Mouse (Mus musculus) lung, embryonic 16.5 days (tissue): Measurements from ENCODE around the gene Fam13a. TPM values are rescaled to one million over a fixed set of nuclear protein-coding genes. Genes with fewer than 3 reads are reported as not detected.

Experiments
- ATAC-seq: fragments of 200-750 bp; cut with Nextera tagmentation; 2 replicates; pipeline ENCODE4 v1.8.0; 2017; ENCODE audit warnings: low read depth, mild to moderate bottlenecking, moderate library complexity
- H3K27ac ChIP-seq: fragments of 300-500 bp; sonication (generic); 2 replicates; pipeline ENCODE4 v1.5.1; 2014; ENCODE audit warnings: mild to moderate bottlenecking, control low read depth, low read length
- H3K27me3 ChIP-seq: fragments of 300-500 bp; sonication (generic); 2 replicates; pipeline ENCODE4 v1.6.1; 2014; ENCODE audit warnings: low read depth, low read length, mixed read lengths; ENCODE audit not compliant: control insufficient read depth, insufficient read depth
- H3K36me3 ChIP-seq: fragments of 300-500 bp; sonication (generic); 2 replicates; pipeline ENCODE4 v1.6.1; 2014; ENCODE audit warnings: low read length; ENCODE audit not compliant: control insufficient read depth, insufficient read depth
- H3K4me1 ChIP-seq: fragments of 300-500 bp; sonication (generic); replicated peaks from 2 replicates; pipeline ENCODE4 v1.6.1; 2014; ENCODE audit warnings: low read length, mixed read lengths; ENCODE audit not compliant: control insufficient read depth, insufficient read depth
- H3K4me2 ChIP-seq: fragments of 300-500 bp; sonication (generic); 2 replicates; pipeline ENCODE4 v1.6.1; 2014; ENCODE audit warnings: low read depth, low read length, control low read depth
- H3K4me3 ChIP-seq: fragments of 300-500 bp; sonication (generic); 2 replicates; pipeline ENCODE4 v1.5.1; 2014; ENCODE audit warnings: mild to moderate bottlenecking, low read length, control low read depth
- H3K9ac ChIP-seq: fragments of 300-500 bp; sonication (generic); 2 replicates; pipeline ENCODE4 v1.6.1; 2014; ENCODE audit warnings: low read length, control low read depth
- H3K9me3 ChIP-seq: fragments of 300-500 bp; sonication (generic); 2 replicates; pipeline ENCODE4 v1.6.1; 2016; ENCODE audit warnings: low read length; ENCODE audit not compliant: control insufficient read depth
- WGBS: fragments of 180-500 bp; shearing (Covaris S2); extraction: QIAGEN DNeasy Blood & Tissue Kit; methylation state at CpG from one replicate; pipeline ENCODE4 v1.1.7; 2014; 5-methylcytosine and 5-hydroxymethylcytosine counted together
- polyA plus RNA-seq: library from polyadenylated mRNA; unstranded; fragments of >200 nt; fragmentation: Nextera tagmentation; extraction: Ambion mirVana; gene quantifications from 2 replicates; pipeline ENCODE4 v1.2.1, GENCODE M21; 2015

Fam13a gene
- polyA plus RNA-seq, 1 experiment from 2014 or later: 27.3 TPM

GRCm38 (mm10) chr6:58985186-58985585 lies 39.2 kb downstream of the Fam13a start:
- 76% methylated on average over 8 of the region's 8 CpGs for WGBS
- Histone ChIP-seq H3K9ac (no peak overlapping the region), H3K27me3 (no peaks in the 10 kb centered on the region), H3K4me2 (no peak overlapping the region), H3K27ac (no peak overlapping the region), H3K36me3 (no peaks in the 10 kb centered on the region), H3K4me1 (no peaks in the 10 kb centered on the region), H3K9me3 (no peaks in the 10 kb centered on the region), H3K4me3 (no peak overlapping the region)
- ATAC-seq: no peak

DNA sequence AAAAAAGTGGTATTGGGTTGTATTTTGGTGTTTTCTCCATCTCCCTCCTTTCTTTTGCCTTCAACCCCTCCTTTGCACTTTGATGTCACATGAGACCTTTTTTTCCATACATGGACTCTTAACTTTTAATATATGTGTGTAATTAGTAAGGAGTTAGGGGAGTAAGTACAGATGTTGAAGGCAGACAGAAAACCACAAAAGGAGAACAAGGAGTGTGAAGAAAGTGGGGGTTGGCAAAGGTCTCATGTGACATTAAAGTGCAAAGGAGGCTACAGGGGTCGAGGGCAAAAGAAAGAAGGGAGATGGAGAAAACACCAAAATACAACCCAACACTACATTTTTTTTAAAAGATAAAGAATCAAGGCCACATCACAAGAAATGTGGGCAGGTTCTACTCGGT lies 49.1 kb downstream of the Fam13a start:
- no peak overlapping the region for H3K27ac ChIP-seq
- H3K36me3 ChIP-seq: 0 out of 2 replicates have a peak, but pooled peaks cover 3% of the 10 kb centered on the region
- 63% methylated on average over 2 of the region's 2 CpGs for WGBS
- H3K4me1 ChIP-seq: 0 out of 2 replicates have a peak, but pooled peaks cover 2% of the 10 kb centered on the region
- H3K9ac ChIP-seq: no peak overlapping the region
- H3K4me3 ChIP-seq: no peak overlapping the region
- ATAC-seq: no peak
- no peaks in the 10 kb centered on the region for H3K9me3 ChIP-seq
- no peak overlapping the region for H3K4me2 ChIP-seq
- no peaks in the 10 kb centered on the region for H3K27me3 ChIP-seq

DNA sequence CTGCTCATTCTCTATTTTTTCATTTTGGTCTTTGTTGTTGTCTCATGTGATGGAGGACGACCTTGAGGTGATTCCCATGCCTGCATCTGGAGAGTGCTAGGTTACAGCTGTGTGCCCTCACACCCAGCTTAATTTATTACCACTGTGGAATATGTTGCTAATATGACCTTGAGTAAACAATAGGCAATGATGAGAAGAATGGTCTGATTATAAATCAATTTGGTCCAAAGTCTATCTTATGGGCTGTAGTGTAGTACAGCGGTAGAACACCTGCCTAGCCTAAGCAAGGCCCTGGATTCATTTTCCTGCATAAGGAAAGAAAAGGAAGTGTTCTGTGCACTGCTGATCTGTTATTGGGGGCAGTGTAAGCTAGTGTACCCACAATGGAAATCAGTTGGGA lies 49.9 kb downstream of the Fam13a start:
- H3K4me2 ChIP-seq: no peak overlapping the region
- WGBS: 91% methylated on average over 2 of the region's 2 CpGs
- no peaks in the 10 kb centered on the region for H3K27me3 ChIP-seq
- no peak overlapping the region for H3K9ac ChIP-seq
- no peak overlapping the region for H3K4me3 ChIP-seq
- no peak overlapping the region for H3K27ac ChIP-seq
- no peak for ATAC-seq
- no peaks in the 10 kb centered on the region for H3K9me3 ChIP-seq
- H3K36me3 ChIP-seq: 0 out of 2 replicates have a peak, but pooled peaks cover 3% of the 10 kb centered on the region
- 0 out of 2 replicates have a peak, but pooled peaks cover 2% of the 10 kb centered on the region for H3K4me1 ChIP-seq

GRCm38 (mm10) chr6:58972873-58973272 lies 51.5 kb downstream of the Fam13a start:
- Histone ChIP-seq H3K9ac (no peak overlapping the region), H3K27ac (no peak overlapping the region), H3K4me1 (0 out of 2 replicates have a peak, but pooled peaks cover 2% of the 10 kb centered on the region), H3K27me3 (no peaks in the 10 kb centered on the region), H3K4me3 (no peak overlapping the region), H3K9me3 (no peaks in the 10 kb centered on the region), H3K36me3 (0 out of 2 replicates have a peak, but pooled peaks cover 3% of the 10 kb centered on the region), H3K4me2 (no peak overlapping the region)
- 89% methylated on average over 1 of the region's 1 CpGs for WGBS
- no peak for ATAC-seq

- H3K4me3 ChIP-seq: no peak overlapping the region
- H3K9me3 ChIP-seq: no peaks in the 10 kb centered on the region
- no peak overlapping the region for H3K27ac ChIP-seq
- 62% methylated on average over 3 of the region's 3 CpGs for WGBS
- H3K4me2 ChIP-seq: no peak overlapping the region
- no peak overlapping the region for H3K9ac ChIP-seq
- no peaks in the 10 kb centered on the region for H3K36me3 ChIP-seq
- peak; percentile 10; the same call in 1 of the 2 replicates for ATAC-seq
- H3K4me1 ChIP-seq: peaks cover 5% of the 10 kb centered on the region; the same call in 1 of the 2 replicates
- no peaks in the 10 kb centered on the region for H3K27me3 ChIP-seq
Measured at GRCm38 (mm10) chr6:58968272-58968671, 56.1 kb downstream of the Fam13a start.

DNA sequence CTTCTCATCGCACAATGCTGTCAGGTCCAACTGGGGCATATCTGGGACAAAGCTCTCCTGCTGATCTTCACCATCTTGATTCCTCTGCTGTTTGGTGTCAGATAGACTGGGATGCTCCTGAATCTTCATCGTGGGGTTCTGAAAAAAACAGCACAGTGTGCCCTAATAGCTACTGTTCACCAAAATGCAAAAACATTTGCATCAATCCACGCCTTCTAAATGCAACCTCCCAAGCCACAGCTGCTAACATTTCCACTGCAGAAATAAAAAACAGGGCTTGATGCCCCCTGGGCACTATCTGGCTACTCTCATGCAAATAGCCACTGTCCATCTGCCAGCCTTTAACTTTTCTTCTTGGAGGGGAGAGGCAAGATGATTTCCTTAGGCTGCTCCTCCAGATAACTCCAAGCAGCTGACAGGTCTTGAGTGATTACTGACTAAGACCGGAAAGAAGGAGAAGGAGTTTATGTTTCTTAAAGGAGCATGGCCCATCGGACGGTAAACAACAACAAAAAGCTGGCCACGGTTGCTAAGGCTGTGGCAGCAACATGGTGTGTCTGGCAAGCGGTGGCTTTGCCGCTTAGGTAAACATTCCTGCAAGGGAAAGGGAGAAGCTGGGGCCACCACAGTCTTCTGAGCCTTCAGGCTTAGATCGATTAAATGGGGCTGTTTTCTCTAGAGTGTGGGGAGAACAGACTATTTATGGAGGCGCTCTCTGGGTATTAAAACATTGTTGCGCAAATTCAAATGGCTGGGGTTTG lies 59.1 kb downstream of the Fam13a start:
- peak overlapping the region; percentile 20 for H3K4me3 ChIP-seq
- H3K36me3 ChIP-seq: no peaks in the 10 kb centered on the region; the same call in none of the 2 replicates
- 30% methylated on average over 12 of the region's 12 CpGs for WGBS
- no peaks in the 10 kb centered on the region for H3K27me3 ChIP-seq
- no peak overlapping the region for H3K27ac ChIP-seq
- peak overlapping the region; percentile 44 for H3K4me2 ChIP-seq
- H3K4me1 ChIP-seq: peaks cover 3% of the 10 kb centered on the region; the same call in 1 of the 2 replicates
- peak overlapping the region; percentile 26; the same call in 1 of the 2 replicates for H3K9ac ChIP-seq
- H3K9me3 ChIP-seq: no peaks in the 10 kb centered on the region
- peak; percentile 56 for ATAC-seq

DNA sequence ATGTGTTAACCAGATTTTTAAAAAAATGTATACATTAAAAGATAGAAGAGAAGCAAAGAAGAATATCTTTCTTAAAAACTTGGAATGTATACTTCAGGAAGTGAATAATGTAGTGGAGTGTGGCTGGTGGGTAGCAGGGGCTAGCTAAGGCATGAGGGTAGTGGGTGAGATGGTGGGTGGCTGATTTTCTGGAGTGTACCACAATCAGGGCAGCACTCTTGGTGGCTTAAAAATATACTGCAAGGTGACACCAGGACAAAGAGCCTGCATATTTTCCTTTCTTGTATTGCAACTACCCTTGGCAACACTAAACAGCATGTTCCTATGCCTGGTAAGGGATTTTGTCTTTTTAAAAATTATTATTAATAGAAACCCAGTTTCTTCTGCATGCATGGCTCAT lies 59.8 kb downstream of the Fam13a start:
- Histone ChIP-seq H3K4me3 (no peak overlapping the region), H3K9me3 (no peaks in the 10 kb centered on the region), H3K36me3 (no peaks in the 10 kb centered on the region; the same call in none of the 2 replicates), H3K4me1 (peaks cover 3% of the 10 kb centered on the region; the same call in 1 of the 2 replicates), H3K27me3 (no peaks in the 10 kb centered on the region), H3K9ac (no peak overlapping the region), H3K4me2 (no peak overlapping the region), H3K27ac (no peak overlapping the region)
- no peak for ATAC-seq

- Histone ChIP-seq H3K9ac (no peak overlapping the region), H3K9me3 (no peaks in the 10 kb centered on the region), H3K27me3 (no peaks in the 10 kb centered on the region), H3K4me1 (peaks cover 3% of the 10 kb centered on the region; the same call in 1 of the 2 replicates), H3K27ac (no peak overlapping the region), H3K4me3 (no peak overlapping the region), H3K4me2 (no peak overlapping the region), H3K36me3 (no peaks in the 10 kb centered on the region; the same call in none of the 2 replicates)
- 85% methylated on average over 2 of the region's 2 CpGs for WGBS
- no peak for ATAC-seq
Measured at GRCm38 (mm10) chr6:58964091-58964490, 60.3 kb downstream of the Fam13a start.

GRCm38 (mm10) chr6:58962691-58963090 lies 61.7 kb downstream of the Fam13a start:
- H3K27me3 ChIP-seq: no peaks in the 10 kb centered on the region
- 73% methylated on average over 5 of the region's 5 CpGs for WGBS
- no peaks in the 10 kb centered on the region; the same call in none of the 2 replicates for H3K36me3 ChIP-seq
- H3K27ac ChIP-seq: no peak overlapping the region
- no peak overlapping the region for H3K4me2 ChIP-seq
- no peaks in the 10 kb centered on the region for H3K9me3 ChIP-seq
- H3K9ac ChIP-seq: no peak overlapping the region
- no peak for ATAC-seq
- H3K4me3 ChIP-seq: no peak overlapping the region
- peaks cover 3% of the 10 kb centered on the region; the same call in 1 of the 2 replicates for H3K4me1 ChIP-seq
